Mouse (Mus musculus) limb, embryonic 12.5 days (tissue): ENCODE measurements around the gene Plcd4. TPM values are rescaled to one million over a fixed set of nuclear protein-coding genes. Genes with fewer than 3 reads are reported as not detected.
"Not testable (repeated sequence)": the region's sequence is repeated elsewhere in the genome, so short reads cannot be mapped to it uniquely, and the experiment has no call there.

Experiments used
- ATAC-seq: fragments of 200-750 bp; cut with Nextera tagmentation; 2 replicates; pipeline ENCODE4 v1.8.0; 2017; ENCODE audit warnings: low read depth, moderate TSS enrichment; ENCODE audit not compliant: insufficient number of reproducible peaks, insufficient read depth, low FRiP score, low TSS enrichment
- H3K27ac ChIP-seq: fragments of 300-500 bp; sonication (generic); 2 replicates; pipeline ENCODE4 v1.5.1; 2016; ENCODE audit warnings: mild to moderate bottlenecking, moderate library complexity
- H3K27me3 ChIP-seq: fragments of 300-500 bp; sonication (generic); 2 replicates; pipeline ENCODE4 v1.6.1; 2016; ENCODE audit warnings: mild to moderate bottlenecking, moderate library complexity
- H3K36me3 ChIP-seq: fragments of 300-500 bp; sonication (generic); 2 replicates; pipeline ENCODE4 v1.6.1; 2016; ENCODE audit warnings: mild to moderate bottlenecking, moderate library complexity
- H3K4me1 ChIP-seq: fragments of 300-500 bp; sonication (generic); replicated peaks from 2 replicates; pipeline ENCODE4 v1.6.1; 2016
- H3K4me2 ChIP-seq: fragments of 300-500 bp; sonication (generic); 2 replicates; pipeline ENCODE4 v1.6.1; 2016; ENCODE audit warnings: mild to moderate bottlenecking, moderate library complexity
- H3K4me3 ChIP-seq: fragments of 300-500 bp; sonication (generic); replicated peaks from 2 replicates; pipeline ENCODE4 v1.5.1; 2016; ENCODE audit warnings: mild to moderate bottlenecking
- H3K9ac ChIP-seq: fragments of 300-500 bp; sonication (generic); replicated peaks from 2 replicates; pipeline ENCODE4 v1.6.1; 2016; ENCODE audit warnings: mild to moderate bottlenecking, moderate library complexity
- H3K9me3 ChIP-seq: fragments of 300-500 bp; sonication (generic); 2 replicates; pipeline ENCODE4 v1.6.1; 2016; ENCODE audit warnings: mild to moderate bottlenecking, moderate library complexity
- WGBS: fragments of 180-500 bp; shearing (Covaris S2); methylation state at CpG from one replicate; pipeline ENCODE4 v1.1.7; 2016; 5-methylcytosine and 5-hydroxymethylcytosine counted together
- polyA plus RNA-seq: library from polyadenylated mRNA; unstranded; fragments of >200 nt; fragmentation: Nextera tagmentation; extraction: Ambion mirVana; gene quantifications from 2 replicates; pipeline ENCODE4 v1.2.1, GENCODE M21; 2016

Plcd4 gene
- polyA plus RNA-seq: 0.51 and 1.0 TPM in 2 replicates

DNA sequence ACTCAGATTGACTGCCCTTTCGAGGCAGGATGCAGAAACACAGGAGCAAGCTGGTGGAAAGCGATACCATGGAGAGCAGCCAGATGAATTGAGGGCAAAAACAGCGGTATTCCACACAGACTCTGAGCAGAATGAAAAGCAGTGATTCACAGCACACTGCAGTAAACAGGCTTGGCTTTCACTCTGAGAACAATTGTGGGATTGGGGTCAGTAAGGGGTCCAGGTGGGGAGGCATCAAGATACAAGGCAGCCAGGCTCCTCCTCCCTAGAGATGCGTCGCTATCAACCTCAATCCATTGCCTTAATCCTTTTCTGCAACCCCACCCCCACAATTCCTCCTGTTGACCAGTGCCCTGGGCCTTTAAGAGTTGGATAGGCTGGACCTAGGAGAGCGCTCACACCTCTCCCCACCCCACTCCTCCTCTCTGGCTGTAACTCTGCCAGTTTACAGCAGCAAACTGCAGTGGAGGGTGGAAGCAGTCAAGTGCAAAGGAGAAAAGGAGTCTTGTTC lies at the start of gene Plcd4:
Gene Plcd4 (plus strand): TSS at position 438 of the 511 bp plus-strand sequence.
- no peaks in the 10 kb centered on the region for H3K9me3 ChIP-seq
- H3K4me2 ChIP-seq: no peak within 1 kb of the TSS; the same call in 1 of the 2 replicates
- H3K9ac ChIP-seq: no peak within 1 kb of the TSS
- no peak within 1 kb of the TSS for H3K4me3 ChIP-seq
- no peaks in the 10 kb centered on the region for H3K27me3 ChIP-seq
- no peaks in the 10 kb centered on the region for H3K36me3 ChIP-seq
- no peak for ATAC-seq
- H3K27ac ChIP-seq: no peak within 1 kb of the TSS
- H3K4me1 ChIP-seq: peaks cover 8% of the 10 kb centered on the region; the same call in 1 of the 2 replicates
- 8% methylated on average over 6 of the region's 6 CpGs for WGBS

DNA sequence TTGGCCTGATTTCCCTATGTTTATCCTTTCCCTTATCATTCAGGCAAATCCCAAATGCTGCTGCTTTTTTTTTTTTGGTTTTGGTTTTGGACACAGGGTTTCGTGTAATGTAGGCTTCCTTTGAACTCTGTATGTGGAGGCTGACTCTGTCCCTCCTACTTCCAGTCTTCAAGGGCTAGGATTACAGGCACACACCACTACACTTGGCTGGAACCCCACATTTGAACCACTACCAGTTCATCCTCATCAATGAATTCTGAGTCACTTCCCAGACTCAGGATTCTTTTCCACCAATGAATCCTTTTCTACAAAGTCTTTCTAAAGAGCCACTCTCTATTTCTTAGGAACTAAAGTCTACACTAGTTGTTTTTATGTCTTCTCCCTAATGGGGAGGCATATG lies 41.6 kb upstream of the Plcd4 start:
- Histone ChIP-seq H3K4me1 (peaks cover 10% of the 10 kb centered on the region), H3K4me3 (no peak overlapping the region), H3K27me3 (no peaks in the 10 kb centered on the region), H3K36me3 (peaks cover 7% of the 10 kb centered on the region; the same call in 1 of the 2 replicates), H3K9ac (no peak overlapping the region), H3K9me3 (no peaks in the 10 kb centered on the region), H3K27ac (no peak overlapping the region), H3K4me2 (no peak overlapping the region)
- no peak for ATAC-seq
- WGBS: 82% methylated on average over 1 of the region's 1 CpGs

DNA sequence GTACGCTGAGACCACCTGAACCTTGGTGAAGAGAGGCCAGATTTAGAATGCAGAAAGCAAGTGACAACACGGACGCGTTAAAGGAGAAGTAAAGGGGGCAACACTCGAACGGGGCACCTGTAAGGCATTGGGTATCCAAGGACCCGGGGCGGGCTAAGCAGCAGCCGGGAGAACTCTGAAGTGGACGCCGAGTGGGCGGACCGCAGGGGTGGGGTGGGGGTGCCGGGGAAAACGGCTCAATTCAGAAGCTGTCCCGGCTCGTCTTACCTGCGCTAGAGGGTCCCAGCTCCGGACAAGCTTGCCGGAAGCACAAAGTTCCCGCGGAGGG lies 37.3 kb upstream of the Plcd4 start:
- ATAC-seq: peak; percentile 71
- H3K9ac ChIP-seq: peak overlapping the region; percentile 80
- peaks cover 27% of the 10 kb centered on the region for H3K4me1 ChIP-seq
- under 1% methylated on average over 22 of the region's 22 CpGs for WGBS
- peak overlapping the region; percentile 90 for H3K4me3 ChIP-seq
- H3K27ac ChIP-seq: peak overlapping the region; percentile 70
- H3K4me2 ChIP-seq: peak overlapping the region; percentile 80
- no peaks in the 10 kb centered on the region for H3K27me3 ChIP-seq
- H3K36me3 ChIP-seq: peaks cover 8% of the 10 kb centered on the region; the same call in 1 of the 2 replicates
- H3K9me3 ChIP-seq: no peaks in the 10 kb centered on the region

DNA sequence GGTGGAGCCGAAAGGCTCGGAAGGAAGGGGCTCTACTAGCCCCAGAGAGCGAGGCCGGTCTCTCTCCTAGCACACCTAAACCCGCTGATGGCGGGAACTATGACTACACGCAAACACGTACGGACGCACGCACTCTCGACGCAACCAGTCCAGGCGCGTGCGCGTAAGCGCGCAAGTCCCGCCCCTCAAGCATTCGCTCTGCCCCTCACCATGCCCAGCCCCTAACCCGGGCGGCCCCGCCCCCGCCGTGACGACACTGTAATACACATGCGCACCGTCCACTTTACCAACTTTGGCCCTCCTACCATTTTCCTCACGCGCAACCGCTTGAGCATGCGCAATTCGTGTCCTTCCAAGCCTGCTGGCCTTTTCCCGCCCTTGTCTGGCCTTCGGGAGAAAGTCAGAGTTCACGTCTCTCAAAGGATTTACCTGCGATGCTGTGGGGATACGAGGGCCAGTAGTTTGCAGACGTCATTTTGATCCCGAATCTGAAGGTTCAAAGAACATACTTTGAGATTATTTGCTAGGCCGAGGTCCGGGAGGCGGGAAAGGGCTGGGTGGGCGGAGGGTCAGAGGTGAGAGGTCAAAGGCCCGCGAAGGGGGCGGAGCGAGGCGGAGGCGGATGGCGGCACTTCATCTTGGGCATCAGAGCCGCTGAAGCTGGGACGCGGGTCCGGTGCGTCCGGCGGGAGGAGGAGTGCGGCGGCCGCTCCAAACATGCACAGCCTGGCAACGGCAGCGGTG lies 36.8 kb upstream of the Plcd4 start, which contains the start of gene Cnot9:
Gene Cnot9 (plus strand): TSS at position 338 of the 744 bp plus-strand sequence.
- peak within 1 kb of the TSS; percentile 80 for H3K4me2 ChIP-seq
- no peaks in the 10 kb centered on the region for H3K9me3 ChIP-seq
- peak within 1 kb of the TSS; percentile 93 for H3K9ac ChIP-seq
- under 1% methylated on average over 64 of the region's 64 CpGs for WGBS
- peaks cover 8% of the 10 kb centered on the region; the same call in 1 of the 2 replicates for H3K36me3 ChIP-seq
- peak within 1 kb of the TSS; percentile 90 for H3K4me3 ChIP-seq
- peaks cover 27% of the 10 kb centered on the region for H3K4me1 ChIP-seq
- peak; percentile 99 for ATAC-seq
- H3K27me3 ChIP-seq: no peaks in the 10 kb centered on the region
- peak within 1 kb of the TSS; percentile 96 for H3K27ac ChIP-seq

DNA sequence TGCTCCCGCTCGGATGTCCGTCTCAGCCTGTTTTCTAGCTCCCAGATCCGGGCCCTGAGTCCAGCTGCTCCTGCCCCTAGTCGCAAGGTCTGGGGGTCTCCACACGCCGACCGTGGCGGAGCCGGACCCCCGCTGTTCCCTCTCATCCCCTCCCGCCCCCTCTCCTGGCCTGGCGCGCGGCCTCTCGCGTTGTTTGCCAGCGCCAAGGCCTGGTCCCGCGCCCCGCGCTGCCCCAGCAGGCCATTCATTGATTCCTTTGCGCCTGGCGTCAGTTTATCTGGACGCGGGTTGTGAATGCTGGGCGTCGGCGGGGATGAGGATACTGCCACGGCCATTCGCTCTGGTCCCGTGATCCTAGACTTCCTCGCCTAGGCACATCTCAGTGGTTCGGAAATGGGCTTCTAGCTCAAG lies 36.2 kb upstream of the Plcd4 start:
- H3K27me3 ChIP-seq: no peaks in the 10 kb centered on the region
- peak overlapping the region; percentile 93 for H3K9ac ChIP-seq
- H3K4me2 ChIP-seq: peak overlapping the region; percentile 80
- H3K9me3 ChIP-seq: no peaks in the 10 kb centered on the region
- H3K4me3 ChIP-seq: peak overlapping the region; percentile 90
- peak; percentile 32; the same call in 1 of the 2 replicates for ATAC-seq
- H3K36me3 ChIP-seq: peaks cover 13% of the 10 kb centered on the region; the same call in 1 of the 2 replicates
- H3K27ac ChIP-seq: peak overlapping the region; percentile 96
- peaks cover 27% of the 10 kb centered on the region for H3K4me1 ChIP-seq
- WGBS: under 1% methylated on average over 34 of the region's 34 CpGs

DNA sequence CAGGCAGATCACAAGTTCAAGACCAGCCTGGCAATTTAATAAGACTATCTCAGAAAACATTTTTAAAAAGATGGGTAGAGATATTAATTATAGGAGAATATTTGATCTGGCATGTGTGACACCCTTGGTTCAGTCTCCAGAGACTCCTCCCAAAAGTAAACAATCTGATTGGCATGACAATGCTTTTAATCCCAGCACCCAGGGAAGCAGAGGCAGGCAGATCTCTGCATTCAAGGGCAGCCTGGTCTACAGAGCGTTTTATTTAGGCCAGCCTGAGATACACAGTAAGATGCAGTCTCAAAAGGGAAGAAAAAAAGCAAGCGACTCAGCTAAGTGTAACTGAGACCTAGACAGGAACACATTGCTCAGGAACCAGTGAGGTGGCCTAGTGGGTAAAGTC lies 34.9 kb upstream of the Plcd4 start:
- Histone ChIP-seq H3K27ac (no peak overlapping the region), H3K36me3 (peaks cover 20% of the 10 kb centered on the region), H3K4me3 (peak overlapping the region; percentile 90; the same call in 1 of the 2 replicates), H3K27me3 (no peaks in the 10 kb centered on the region), H3K4me1 (peaks cover 27% of the 10 kb centered on the region), H3K4me2 (peak overlapping the region; percentile 80), H3K9ac (no peak overlapping the region), H3K9me3 (no peaks in the 10 kb centered on the region)
- WGBS: 93% methylated on average over 2 of the region's 2 CpGs
- no peak for ATAC-seq

DNA sequence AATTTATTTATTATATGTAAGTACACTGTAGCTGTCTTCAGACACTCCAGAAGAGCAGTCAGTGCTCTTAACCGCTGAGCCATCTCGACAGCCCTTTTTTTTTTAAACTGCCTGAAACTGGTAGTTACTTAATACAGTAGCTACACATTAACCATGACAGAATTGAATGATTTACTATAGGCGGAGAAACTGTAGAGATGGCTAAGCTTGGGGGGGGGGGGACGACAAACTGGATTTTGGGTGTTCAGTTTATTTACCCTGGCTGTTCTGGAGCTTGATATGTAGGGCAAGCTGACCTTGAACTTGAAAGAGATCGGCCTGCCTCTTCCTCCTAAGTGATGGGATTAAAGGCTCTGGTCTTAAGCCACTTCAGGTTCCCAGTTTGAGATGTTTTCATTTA lies 31.4 kb upstream of the Plcd4 start:
- Histone ChIP-seq H3K9ac (no peak overlapping the region), H3K4me3 (no peak overlapping the region), H3K27ac (no peak overlapping the region), H3K36me3 (peaks cover 47% of the 10 kb centered on the region), H3K4me1 (peaks cover 17% of the 10 kb centered on the region), H3K27me3 (no peaks in the 10 kb centered on the region), H3K4me2 (no peak overlapping the region), H3K9me3 (no peaks in the 10 kb centered on the region)
- WGBS: 94% methylated on average over 5 of the region's 5 CpGs
- no peak for ATAC-seq

DNA sequence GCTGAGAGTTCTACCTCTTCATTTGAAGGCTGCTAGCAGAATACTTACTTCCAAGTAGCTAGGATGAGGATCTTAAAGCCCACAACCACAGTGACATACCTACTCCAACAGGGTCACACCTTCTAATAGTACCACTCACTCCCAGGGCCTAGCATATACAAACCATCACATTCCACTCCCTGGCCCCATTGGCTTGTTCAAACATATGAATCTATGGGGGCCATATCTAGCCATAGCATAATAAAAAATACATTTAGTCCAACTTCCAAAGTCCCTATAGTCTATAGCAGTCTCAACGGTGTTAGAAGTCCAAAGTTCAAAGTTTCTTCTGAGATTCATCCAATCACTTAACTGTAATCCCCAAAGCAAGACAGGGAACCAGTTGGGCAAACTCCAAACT lies 29.7 kb upstream of the Plcd4 start:
- not testable (repeated sequence) for H3K4me2 ChIP-seq
- peaks cover 53% of the 10 kb centered on the region for H3K36me3 ChIP-seq

DNA sequence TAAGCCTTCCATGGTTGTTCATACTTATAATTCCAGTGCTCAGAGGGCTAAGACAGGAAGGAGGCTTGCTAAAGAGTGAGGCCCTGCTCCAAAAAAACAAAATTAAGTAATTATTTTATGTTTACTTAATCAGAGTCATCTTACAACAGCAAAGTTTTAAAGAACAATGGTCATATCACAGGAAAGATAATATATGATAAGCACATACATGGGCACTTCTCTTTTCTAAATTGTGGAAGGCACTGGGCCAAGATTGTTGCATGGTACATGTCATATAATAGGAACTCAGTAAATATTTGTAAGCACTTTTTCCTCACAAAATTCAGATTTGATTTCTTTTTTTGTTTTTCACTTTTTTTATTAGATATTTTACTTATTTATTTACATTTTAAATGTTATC lies 22.8 kb upstream of the Plcd4 start:
- no peak overlapping the region for H3K27ac ChIP-seq
- no peaks in the 10 kb centered on the region for H3K9me3 ChIP-seq
- ATAC-seq: no peak
- no peaks in the 10 kb centered on the region for H3K27me3 ChIP-seq
- H3K4me1 ChIP-seq: no peaks in the 10 kb centered on the region
- H3K9ac ChIP-seq: no peak overlapping the region
- H3K4me3 ChIP-seq: no peak overlapping the region
- H3K36me3 ChIP-seq: peaks cover 74% of the 10 kb centered on the region
- H3K4me2 ChIP-seq: no peak overlapping the region

More for the DNA sequence above, 29.7 kb upstream of the Plcd4 start:
- WGBS: 95% methylated on average over 1 of the region's 1 CpGs
- ATAC-seq, H3K27me3 ChIP-seq, H3K9ac ChIP-seq, H3K9me3 ChIP-seq, H3K27ac ChIP-seq, H3K4me1 ChIP-seq, H3K4me3 ChIP-seq: not testable (repeated sequence)

DNA sequence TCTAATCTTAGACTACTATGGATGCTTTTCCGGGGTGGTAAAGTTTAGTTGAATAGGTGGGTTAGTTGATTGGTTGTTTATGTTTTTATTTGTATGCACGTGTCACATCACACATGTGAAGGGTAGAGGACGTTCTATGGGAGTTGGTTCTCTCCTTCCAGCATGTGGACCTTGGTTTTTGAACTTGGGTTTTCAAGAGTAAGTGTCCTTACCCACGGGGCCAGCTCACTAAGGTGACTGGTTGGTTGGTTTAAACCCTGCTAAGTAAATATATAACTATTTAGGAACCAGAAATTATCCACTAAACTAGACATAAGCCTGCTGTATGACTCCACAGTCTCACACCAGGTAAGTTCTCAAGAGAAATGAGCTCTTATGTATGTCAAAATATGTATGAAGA lies 17.9 kb upstream of the Plcd4 start:
- Histone ChIP-seq H3K9ac (no peak overlapping the region), H3K9me3 (no peaks in the 10 kb centered on the region), H3K4me3 (no peak overlapping the region), H3K36me3 (peaks cover 95% of the 10 kb centered on the region), H3K4me1 (no peaks in the 10 kb centered on the region), H3K27ac (no peak overlapping the region), H3K4me2 (no peak overlapping the region), H3K27me3 (no peaks in the 10 kb centered on the region)
- no peak for ATAC-seq
- WGBS: 89% methylated on average over 4 of the region's 4 CpGs

DNA sequence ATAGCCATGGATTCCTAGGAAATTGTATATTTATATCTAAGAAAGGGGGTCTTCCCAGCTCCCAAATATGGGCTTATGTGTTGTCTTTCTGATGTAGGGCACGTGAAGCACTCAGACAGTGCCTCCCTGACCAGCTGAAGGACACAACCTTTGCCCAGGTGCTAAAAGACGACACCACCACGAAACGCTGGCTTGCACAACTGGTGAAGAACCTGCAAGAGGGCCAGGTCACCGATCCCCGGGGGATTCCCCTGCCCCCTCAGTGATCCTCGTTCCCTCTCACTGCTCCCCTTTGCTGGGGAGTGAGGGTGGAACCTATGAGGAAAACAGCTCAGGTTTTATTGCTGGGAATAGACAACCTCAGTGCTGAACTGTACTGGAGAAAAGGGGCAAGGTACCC lies 14.1 kb upstream of the Plcd4 start:
- H3K9me3 ChIP-seq: no peaks in the 10 kb centered on the region
- H3K36me3 ChIP-seq: peaks cover 95% of the 10 kb centered on the region
- no peak overlapping the region for H3K9ac ChIP-seq
- H3K4me2 ChIP-seq: no peak overlapping the region
- 92% methylated on average over 7 of the region's 7 CpGs for WGBS
- no peak overlapping the region for H3K4me3 ChIP-seq
- ATAC-seq: no peak
- no peak overlapping the region for H3K27ac ChIP-seq
- no peaks in the 10 kb centered on the region for H3K4me1 ChIP-seq
- H3K27me3 ChIP-seq: no peaks in the 10 kb centered on the region
